In genomic region chr1:162847554-162847953, GRCm38 (mm10) we compare ENCODE assay signal across 24 mouse cellular contexts. TPM values are rescaled to one million over a fixed set of nuclear protein-coding genes. Genes with fewer than 3 reads are reported as not detected.
DNase-seq lines count a peak whose midpoint lies in the region; TF ChIP-seq lines count a peak whose summit lies in the region.
"Had no signal": no experiment of that assay in that cellular context is flagged by ENCODE, and none has a peak within 500 bp of the region (broad histone marks: within the 10 kb centered on the region; RNA-seq: fewer than 3 reads in every experiment).

No protein-coding gene starts in this region.

- no peak overlapping the region for H3K4me3 ChIP-seq in heart, embryonic 10.5 days
- H3K4me3 ChIP-seq in layer of hippocampus, adult 2 months = no peak overlapping the region
- H3K4me3 ChIP-seq: embryonic facial prominence, embryonic 10.5 days; embryonic facial prominence, embryonic 12.5 days; forebrain, embryonic 13.5 days; forebrain, embryonic 15.5 days had no signal

- H3K27me3 ChIP-seq in heart, embryonic 10.5 days (ENCODE audit: insufficient read depth, poor library complexity, severe bottlenecking) = no peaks in the 10 kb centered on the region
- H3K27me3 ChIP-seq: CH12.LX; embryonic facial prominence, embryonic 12.5 days; forebrain, embryonic 13.5 days; forebrain, embryonic 15.5 days had no signal

- no peak overlapping the region for H3K27ac ChIP-seq in heart, embryonic 10.5 days
- no peak overlapping the region for H3K27ac ChIP-seq in layer of hippocampus, adult 2 months
- H3K27ac ChIP-seq: embryonic facial prominence, embryonic 10.5 days; embryonic facial prominence, embryonic 12.5 days; forebrain, embryonic 13.5 days; forebrain, embryonic 15.5 days had no signal

- H3K36me3 ChIP-seq in heart, embryonic 10.5 days = no peaks in the 10 kb centered on the region
- H3K36me3 ChIP-seq: embryonic facial prominence, embryonic 10.5 days; embryonic facial prominence, embryonic 12.5 days; forebrain, embryonic 15.5 days; G1E had no signal

- 94% methylated on average over 6 of the region's 6 CpGs for WGBS in heart, embryonic 10.5 days

- TF ChIP-seq CTCF in layer of hippocampus, adult 2 months (conservative IDR thresholded peaks at IDR 0.05) = peak; percentile 63

- H3K4me1 ChIP-seq in heart, embryonic 10.5 days = no peaks in the 10 kb centered on the region
- H3K4me1 ChIP-seq: embryonic facial prominence, embryonic 10.5 days; embryonic facial prominence, embryonic 12.5 days; forebrain, embryonic 13.5 days; forebrain, embryonic 15.5 days had no signal

- peak; percentile 2 for DNase-seq in heart, adult 11 months
- DNase-seq in heart, embryonic 10.5 days (ENCODE audit: low spot score) = no peak
- DNase-seq in layer of hippocampus, adult 2 months (ENCODE audit: low spot score in 2 of 2) = no peak
- DNase-seq in layer of hippocampus, adult 9-10 months (ENCODE audit: low spot score) = no peak
- DNase-seq in lung, postnatal 36 days = peak; percentile 52
- no peak for DNase-seq in lung, postnatal 14 days
- DNase-seq in thymus, postnatal 10 days (ENCODE audit: low spot score in 2 of 2) = no peak
- DNase-seq: adrenal gland, adult 8-10 months; adrenal gland, postnatal 14 days; adrenal gland, postnatal 36 days; B cell, adult 2 months; cerebellum, adult 11-12 months; cerebellum, adult 2 months; cerebellum, adult 9-10 months; cerebellum, postnatal 10 days; cerebellum, postnatal 25 days had no signal

- no peaks in the 10 kb centered on the region for H3K9me3 ChIP-seq in heart, embryonic 10.5 days
- H3K9me3 ChIP-seq: embryonic facial prominence, embryonic 10.5 days; embryonic facial prominence, embryonic 12.5 days; forebrain, embryonic 13.5 days; forebrain, embryonic 15.5 days; G1E had no signal

RNA-seq across cellular contexts. Expression of gene Fmo1, which starts 18.9 kb away (rescaled TPM):
- 1.7 and 2.8 TPM in 2 replicates for polyA plus RNA-seq in heart, embryonic 10.5 days (2016; fragmentation: Nextera tagmentation; extraction: Ambion mirVana)
- total RNA-seq in layer of hippocampus, adult 2 months (2021) = 10 to 100 TPM in 1 of 2 experiments, 1 to 10 TPM in 1; 7.5 to 13.5 TPM
- total RNA-seq: CH12.LX had no signal
- polyA plus RNA-seq: G1E had no signal

RNA-seq across cellular contexts. Expression of gene Fmo4, which starts 33.8 kb away (rescaled TPM):
- polyA plus RNA-seq in heart, embryonic 10.5 days (2016; fragmentation: Nextera tagmentation; extraction: Ambion mirVana) = 0.08 TPM in 1 of 2 replicates, not detected in the other
- not detected for total RNA-seq in layer of hippocampus, adult 2 months (2021)
- total RNA-seq: CH12.LX had no signal
- polyA plus RNA-seq: activated CD4-positive, CD25-positive, alpha-beta regulatory T cell, adult 4 months; CD4-positive, CD25-positive, alpha-beta regulatory T cell, adult 4 months had no signal

RNA-seq across cellular contexts. Expression of gene Fmo2, which starts 51.0 kb away (rescaled TPM):
- 0.10 TPM in 1 of 2 replicates, not detected in the other for polyA plus RNA-seq in heart, embryonic 10.5 days (2016; fragmentation: Nextera tagmentation; extraction: Ambion mirVana)
- 1 to 10 TPM; 2.4 to 2.7 TPM for total RNA-seq in layer of hippocampus, adult 2 months (2021)
- total RNA-seq: CH12.LX had no signal
- polyA plus RNA-seq: activated CD4-positive, CD25-positive, alpha-beta regulatory T cell, adult 4 months; CD4-positive, CD25-positive, alpha-beta regulatory T cell, adult 4 months; embryonic facial prominence, embryonic 10.5 days; forebrain, embryonic 13.5 days had no signal

Comparison
In these comparisons a context has a peak if more than half of its experiments do, and no peak if none do; other contexts are left out.
1. DNase-seq: peak in heart, adult 11 months (single experiment) and lung, postnatal 36 days (single experiment); none in heart, embryonic 10.5 days (single experiment), layer of hippocampus, adult 2 months (0 of 2), layer of hippocampus, adult 9-10 months (single experiment), lung, postnatal 14 days (single experiment) and thymus, postnatal 10 days (0 of 2).